Mouse (Mus musculus) ES-E14 (cell line): ENCODE results near the gene Tmem213. TPM values are rescaled to one million over a fixed set of nuclear protein-coding genes. Genes with fewer than 3 reads are reported as not detected.

Experiments used
- DNase-seq: peaks from one replicate; pipeline ENCODE4 v3.0.0-alpha.2; 2013; ENCODE audit warnings: low read depth, low spot score
- H3K27ac ChIP-seq: 2 replicates; pipeline ENCODE4 v1.5.1; 2012; ENCODE audit warnings: low read depth, mild to moderate bottlenecking, low read length, moderate library complexity, mixed read lengths; ENCODE audit not compliant: poor library complexity, insufficient read depth, severe bottlenecking
- H3K36me3 ChIP-seq: 2 replicates; pipeline ENCODE4 v1.6.1; 2012; ENCODE audit warnings: mild to moderate bottlenecking, low read length, moderate library complexity, mixed read lengths; ENCODE audit not compliant: control insufficient read depth, poor library complexity, insufficient read depth, severe bottlenecking
- H3K4me1 ChIP-seq, 2 experiments: fragments of 150-350 bp in 1 of 2; sonication (generic) in 1 of 2; 2 replicates each; pipeline ENCODE4 v1.6.1; 2012; ENCODE audit warnings: low read length in 2 of 2, mild to moderate bottlenecking in 1 of 2, mixed read lengths in 1 of 2; ENCODE audit not compliant: control insufficient read depth in 2 of 2, insufficient read depth in 2 of 2, poor library complexity in 1 of 2
- H3K4me3 ChIP-seq, 2 experiments: fragments of 150-350 bp in 1 of 2; sonication (generic) in 1 of 2; 2 replicates each; pipeline ENCODE4 v1.5.1; 2012; ENCODE audit warnings: low read length in 2 of 2, low read depth in 1 of 2, mild to moderate bottlenecking in 1 of 2, mixed read lengths in 1 of 2; ENCODE audit not compliant: insufficient read depth in 1 of 2, poor library complexity in 1 of 2, severe bottlenecking in 1 of 2
- H3K9ac ChIP-seq: 2 replicates; pipeline ENCODE4 v1.6.1; 2012; ENCODE audit warnings: low read depth, mild to moderate bottlenecking, low read length, mixed read lengths; ENCODE audit not compliant: poor library complexity, insufficient read depth, severe bottlenecking
- H3K9me3 ChIP-seq: fragments of 150-350 bp; sonication (generic); 2 replicates; pipeline ENCODE4 v1.6.1; 2012; ENCODE audit warnings: low read depth, mild to moderate bottlenecking, low read length; ENCODE audit not compliant: control insufficient read depth, insufficient read depth
- CHD2 ChIP-seq: IDR thresholded peaks from 2 replicates; pipeline ENCODE4 v1.6.1; 2014; ENCODE audit warnings: mild to moderate bottlenecking, low read depth, low read length, inconsistent platforms
- HCFC1 ChIP-seq: IDR thresholded peaks from 2 replicates; pipeline ENCODE4 v1.6.1; 2012; ENCODE audit warnings: low read length, inconsistent platforms, borderline replicate concordance; ENCODE audit not compliant: insufficient read depth
- MAFK ChIP-seq: IDR thresholded peaks from 2 replicates; pipeline ENCODE4 v1.6.1; 2014; ENCODE audit warnings: mild to moderate bottlenecking, low read depth, low read length, inconsistent platforms; ENCODE audit not compliant: insufficient read depth
- ZC3H11A ChIP-seq: IDR thresholded peaks from 2 replicates; pipeline ENCODE4 v1.6.1; 2012; ENCODE audit warnings: low read depth, mild to moderate bottlenecking, inconsistent platforms, low read length, borderline replicate concordance
- ZNF384 ChIP-seq: IDR thresholded peaks from 2 replicates; pipeline ENCODE4 v1.6.1; 2012; ENCODE audit warnings: low read depth, low read length, inconsistent platforms
- in situ Hi-C, 2 experiments: fragments of 600-800 bp; cut with MboI; formaldehyde crosslinking; loops; one replicate each; pipeline ENCODE4 v1.15.1; 2025; ENCODE audit warnings: low sequenced_read_pairs in 2 of 2, inconsistent platforms in 1 of 2; ENCODE audit not compliant: unreplicated experiment in 2 of 2
- total RNA-seq: library from RNA; depleted of rRNA; stranded (reverse); fragments of 300-350 nt; gene quantifications from 2 replicates; pipeline ENCODE4 v1.2.3, GENCODE M21; 2012

Tmem213 gene
- total RNA-seq, 1 experiment, result not detected

DNA sequence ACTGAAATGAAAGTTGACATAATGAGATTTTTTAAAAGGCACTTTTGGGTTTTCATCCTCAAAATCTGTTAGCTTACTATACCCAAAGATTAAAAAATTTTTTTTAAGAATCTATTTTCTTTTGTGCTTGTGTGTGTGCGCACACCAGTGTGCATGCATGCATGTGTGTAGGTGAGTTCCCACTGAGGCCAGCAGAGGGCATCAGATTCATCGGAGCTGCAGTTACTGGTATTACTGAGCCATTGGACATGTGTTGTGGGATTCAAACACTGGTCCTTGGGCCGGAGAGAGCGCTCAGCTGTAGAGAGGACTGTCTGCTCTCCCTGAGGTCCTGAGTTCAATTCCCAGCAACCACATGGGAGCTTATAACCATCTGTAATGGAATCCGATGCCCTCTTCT is 20.8 kb downstream of the Tmem213 start:
- Histone ChIP-seq H3K4me3 (no peak overlapping the region), H3K9ac (no peak overlapping the region), H3K27ac (no peak overlapping the region), H3K36me3 (0 out of 2 replicates have a peak, but pooled peaks cover 2% of the 10 kb centered on the region), H3K9me3 (no peaks in the 10 kb centered on the region), H3K4me1 (no peaks in the 10 kb centered on the region)
- in situ Hi-C loops, result no loop called here
- TF ChIP-seq CHD2 (no peak), ZNF384 (no peak), ZC3H11A (0 out of 2 replicates have a peak, but pooled peaks have one; percentile 9), MAFK (no peak), HCFC1 (no peak)
- peak; percentile 19 for DNase-seq

DNA sequence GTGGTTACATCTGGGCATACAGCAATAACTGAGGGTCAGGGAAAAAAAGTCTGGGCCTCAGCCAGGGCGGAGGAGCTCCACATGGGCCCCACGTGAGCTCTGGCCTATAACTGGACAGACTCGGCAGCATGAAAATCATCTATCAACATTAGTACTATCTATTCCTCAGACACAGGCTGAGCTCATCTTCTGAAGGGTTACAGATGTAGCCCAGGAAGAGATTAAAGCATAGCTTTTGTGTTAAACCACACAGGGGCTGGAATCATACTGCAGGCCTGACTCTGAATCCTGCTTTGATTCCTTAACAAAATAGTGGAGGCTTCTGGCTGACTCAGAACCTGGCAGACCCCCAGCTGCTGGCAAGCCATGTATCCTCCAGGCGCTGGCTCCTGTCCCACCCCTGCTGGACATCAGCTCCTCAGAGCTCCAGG is 22.8 kb downstream of the Tmem213 start:
- Histone ChIP-seq H3K4me3 (no peak overlapping the region), H3K9ac (no peak overlapping the region), H3K36me3 (peaks cover 2% of the 10 kb centered on the region; the same call in 1 of the 2 replicates), H3K27ac (no peak overlapping the region), H3K9me3 (no peaks in the 10 kb centered on the region), H3K4me1 (peaks cover 0 to 3% of the 10 kb centered on the region in 2 experiments; a peak in 1 of 4 replicates)
- DNase-seq, result no peak
- in situ Hi-C loops, result no loop called here
- TF ChIP-seq CHD2 (no peak), HCFC1 (no peak), MAFK (no peak), ZC3H11A (no peak), ZNF384 (no peak)

DNA sequence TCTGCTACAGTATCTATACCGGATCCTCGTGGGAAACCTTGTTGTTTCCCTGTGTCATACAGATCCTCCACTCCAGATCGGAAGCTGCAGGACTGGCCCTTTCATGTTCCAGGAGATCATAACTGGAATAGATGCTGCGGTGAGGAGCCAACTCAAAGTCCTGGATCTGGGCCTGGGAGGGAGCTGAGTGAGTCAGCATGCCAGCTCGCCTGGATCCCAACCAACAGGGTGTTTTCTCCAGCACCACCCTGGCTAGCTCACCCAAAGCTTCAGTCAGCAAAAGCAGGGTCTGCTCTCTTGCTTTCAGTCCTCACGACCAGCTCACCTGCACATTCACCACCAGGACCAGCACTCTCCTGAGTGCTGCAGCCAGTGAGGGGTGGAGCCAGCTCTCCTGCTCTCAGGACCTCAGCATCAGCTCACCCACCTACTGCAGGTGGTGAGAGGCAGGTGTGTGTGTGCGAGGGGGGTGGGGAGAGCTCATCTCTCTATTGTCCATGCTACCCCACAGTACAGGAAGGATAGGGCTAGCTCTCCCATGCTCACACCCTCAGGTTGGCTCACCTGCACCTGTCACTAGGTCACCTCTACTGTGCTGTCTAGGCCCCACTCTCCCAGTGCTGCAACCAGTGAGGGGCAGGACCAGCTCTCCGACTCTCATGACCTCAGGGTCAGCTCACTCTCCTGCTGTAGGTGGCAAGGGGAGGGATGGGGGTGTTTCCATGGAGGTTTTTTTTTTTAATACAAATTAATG is 25.9 kb downstream of the Tmem213 start:
- TF ChIP-seq ZNF384, result no peak
- no peak for TF ChIP-seq CHD2
- TF ChIP-seq MAFK, result no peak
- no peak for TF ChIP-seq HCFC1
- no peak for TF ChIP-seq ZC3H11A
- no peak overlapping the region for H3K27ac ChIP-seq
- DNase-seq, result no peak
- H3K4me3 ChIP-seq, result no peak overlapping the region
- in situ Hi-C loops, result no loop called here
- H3K36me3 ChIP-seq, result no peaks in the 10 kb centered on the region; the same call in 1 of the 2 replicates
- peaks cover 0 to 3% of the 10 kb centered on the region in 2 experiments; a peak in 1 of 4 replicates for H3K4me1 ChIP-seq
- H3K9me3 ChIP-seq, result no peaks in the 10 kb centered on the region
- no peak overlapping the region for H3K9ac ChIP-seq

- TF ChIP-seq HCFC1 (no peak), MAFK (no peak), ZNF384 (no peak), CHD2 (no peak), ZC3H11A (no peak)
- no peak overlapping the region for H3K4me3 ChIP-seq
- in situ Hi-C loops, result no loop called here
- H3K36me3 ChIP-seq, result peaks cover 1% of the 10 kb centered on the region; the same call in 1 of the 2 replicates
- peaks cover 0 to 7% of the 10 kb centered on the region in 2 experiments; a peak in 2 of 4 replicates for H3K4me1 ChIP-seq
- no peak overlapping the region for H3K27ac ChIP-seq
- H3K9me3 ChIP-seq, result no peaks in the 10 kb centered on the region
- no peak for DNase-seq
- no peak overlapping the region for H3K9ac ChIP-seq
Measured at GRCm38 (mm10) chr6:38139086-38139485, 30.0 kb downstream of the Tmem213 start.
